Mouse (Mus musculus): ENCODE results near the gene Stat1.
A peak's percentile ranks its signal among the peaks of the same experiment; 100 is the strongest.

Gene Stat1

GRCm38 (mm10) chr1:52133254-52133653 is 14.0 kb downstream of the Stat1 start:
- DNase-seq = no peak

- DNase-seq = no peak
Measured at GRCm38 (mm10) chr1:52137292-52137691, 18.1 kb downstream of the Stat1 start.

DNA sequence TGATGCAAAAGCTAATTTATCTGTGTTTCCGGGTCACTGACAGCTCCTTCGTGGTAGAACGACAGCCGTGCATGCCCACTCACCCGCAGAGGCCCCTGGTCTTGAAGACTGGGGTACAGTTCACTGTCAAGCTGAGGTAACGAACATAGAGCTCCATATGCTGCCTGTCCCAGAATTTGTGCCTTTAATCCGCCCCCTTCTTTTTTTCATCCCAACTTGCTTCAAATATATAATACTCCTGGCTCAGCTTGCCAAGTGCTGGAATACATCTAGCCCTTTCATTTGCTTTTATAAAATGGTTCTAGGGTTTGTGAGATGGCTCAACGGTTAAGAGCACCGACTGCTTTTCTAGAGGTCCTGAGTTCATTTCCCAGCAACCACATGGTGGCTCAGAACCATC is 21.3 kb downstream of the Stat1 start:
- DNase-seq = no peak

DNA sequence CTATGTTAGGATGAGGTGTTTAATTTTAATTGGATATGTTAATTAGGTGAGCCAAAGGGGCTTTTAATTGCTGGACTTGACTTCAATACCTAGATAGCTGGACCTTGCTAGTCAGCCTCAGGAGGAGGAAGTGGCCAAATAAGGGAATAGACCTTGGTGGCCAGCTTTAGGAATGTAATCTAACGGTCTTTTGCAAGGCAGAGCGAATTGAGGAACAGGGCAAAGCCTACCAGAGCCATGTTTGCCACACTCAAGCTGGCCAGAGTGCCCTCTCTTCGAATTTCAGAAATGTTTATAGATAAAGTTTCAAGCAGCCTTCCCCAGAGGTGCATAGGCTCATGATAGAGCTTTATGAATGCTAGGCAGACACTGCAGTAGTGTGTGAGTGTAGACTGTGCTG is 22.2 kb downstream of the Stat1 start:
- DNase-seq = no peak

DNA sequence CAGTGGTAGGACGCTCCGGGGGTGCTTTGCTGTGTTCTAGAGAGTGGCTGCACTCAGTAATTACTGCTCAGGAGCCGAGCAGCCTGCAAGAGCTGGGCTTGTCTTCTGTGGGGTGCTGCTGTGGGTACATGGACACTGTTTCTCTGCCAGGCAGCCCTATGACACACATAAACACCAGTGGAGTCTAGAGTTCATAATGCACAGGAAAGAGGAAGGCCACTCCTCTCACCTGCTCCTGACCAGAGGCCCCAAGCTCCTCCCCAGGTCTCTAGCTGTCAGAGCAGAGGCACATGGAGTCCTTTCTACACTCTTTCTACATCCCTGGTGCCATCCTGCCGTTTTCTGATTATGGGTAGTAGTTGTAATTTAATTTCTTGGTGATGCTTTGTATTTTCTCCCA is 22.9 kb downstream of the Stat1 start:
- no peak for DNase-seq

GRCm38 (mm10) chr1:52143191-52143590 is 24.0 kb downstream of the Stat1 start:
- no peak for DNase-seq

DNA sequence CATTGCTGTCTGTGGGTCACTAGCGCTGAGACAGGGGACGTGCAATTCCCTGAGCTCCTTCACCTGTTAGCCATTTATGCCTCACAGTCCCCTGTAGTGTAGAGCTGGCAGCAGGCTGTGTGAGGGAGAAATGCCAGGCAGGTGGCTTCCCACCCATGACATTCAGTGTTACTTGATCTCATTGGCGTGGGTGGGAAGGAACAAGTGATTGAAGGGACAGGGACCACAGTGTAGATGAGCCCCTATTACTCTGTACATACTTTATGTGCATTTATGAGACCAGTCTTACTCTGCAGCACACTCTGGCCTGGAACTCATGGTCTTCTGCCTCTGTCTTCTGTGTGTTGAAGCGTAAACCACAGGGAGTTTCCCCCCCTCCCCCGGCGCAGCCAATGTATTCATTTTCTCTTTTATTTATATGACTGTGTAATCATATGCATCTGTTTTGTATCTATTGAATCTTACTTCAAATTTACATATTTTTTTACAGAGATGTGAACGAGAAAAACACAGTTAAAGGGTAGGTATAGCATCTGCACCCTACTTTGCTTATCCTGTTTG is 24.4 kb downstream of the Stat1 start:
- peak; percentile 28 to 48 for DNase-seq

- no peak for DNase-seq
Measured at GRCm38 (mm10) chr1:52144907-52145306, 25.7 kb downstream of the Stat1 start.

GRCm38 (mm10) chr1:52146214-52146970 is 27.2 kb downstream of the Stat1 start:
- peak; percentile 35 to 46 for DNase-seq

DNA sequence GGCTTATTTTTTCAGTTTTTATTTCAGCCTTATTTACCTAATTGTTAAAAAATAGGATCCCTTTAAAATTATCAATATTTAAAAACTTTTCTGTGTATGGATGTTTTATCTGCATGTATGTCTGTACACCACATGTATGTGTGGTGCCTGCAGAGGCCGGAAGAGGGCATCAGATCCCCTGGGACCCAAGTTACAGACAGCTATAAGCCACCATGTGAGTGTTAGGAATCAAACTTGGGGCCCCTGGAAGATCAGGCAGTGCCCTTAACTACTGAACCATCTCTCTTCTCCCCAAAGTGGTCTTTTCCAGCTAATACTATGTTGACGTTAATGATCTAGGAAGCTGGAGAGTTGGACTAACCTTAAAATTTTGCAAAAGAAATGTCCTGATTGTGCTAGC is 28.2 kb downstream of the Stat1 start:
- no peak for DNase-seq

GRCm38 (mm10) chr1:52148178-52148577 is 28.9 kb downstream of the Stat1 start:
- DNase-seq = no peak

DNA sequence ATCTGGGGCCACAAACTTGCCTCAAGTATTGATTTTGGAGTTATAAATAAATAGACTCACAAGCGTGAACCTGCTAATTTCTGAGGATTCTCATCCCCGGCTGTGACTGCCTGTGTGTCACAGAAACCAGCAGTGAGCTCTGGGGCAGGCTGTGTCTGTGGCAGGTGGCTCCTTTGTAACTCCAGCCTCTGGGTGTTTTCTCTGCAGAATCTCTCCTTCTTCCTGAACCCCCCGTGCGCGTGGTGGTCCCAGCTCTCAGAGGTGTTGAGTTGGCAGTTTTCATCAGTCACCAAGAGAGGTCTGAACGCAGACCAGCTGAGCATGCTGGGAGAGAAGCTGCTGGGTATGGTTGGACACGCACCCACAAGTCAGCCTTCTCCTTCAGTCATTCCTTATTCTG is 29.5 kb downstream of the Stat1 start:
- no peak for DNase-seq

- DNase-seq = no peak
Measured at GRCm38 (mm10) chr1:52149934-52150346, 30.7 kb downstream of the Stat1 start.

DNA sequence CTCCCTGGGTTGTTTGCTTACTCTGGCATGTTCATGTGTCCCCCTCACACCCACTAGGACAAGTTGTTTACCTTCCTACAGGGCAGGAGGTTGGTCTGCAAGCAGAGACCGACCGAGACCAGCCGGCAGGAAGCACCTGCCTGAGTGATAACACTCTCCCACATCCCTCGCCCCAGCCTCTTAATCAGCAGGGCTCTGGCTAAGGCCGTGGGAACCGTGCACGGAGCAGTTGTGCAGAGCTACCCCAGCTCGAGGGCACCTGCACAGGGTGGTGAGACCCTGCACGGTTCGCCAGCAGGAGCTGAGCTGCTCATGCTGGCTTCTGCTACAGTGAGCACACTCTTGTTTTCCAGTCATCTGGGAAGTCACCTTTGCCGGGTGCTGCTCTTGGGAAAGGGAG is 31.4 kb downstream of the Stat1 start:
- DNase-seq = no peak

GRCm38 (mm10) chr1:52151166-52151565 is 31.9 kb downstream of the Stat1 start:
- DNase-seq = no peak

DNA sequence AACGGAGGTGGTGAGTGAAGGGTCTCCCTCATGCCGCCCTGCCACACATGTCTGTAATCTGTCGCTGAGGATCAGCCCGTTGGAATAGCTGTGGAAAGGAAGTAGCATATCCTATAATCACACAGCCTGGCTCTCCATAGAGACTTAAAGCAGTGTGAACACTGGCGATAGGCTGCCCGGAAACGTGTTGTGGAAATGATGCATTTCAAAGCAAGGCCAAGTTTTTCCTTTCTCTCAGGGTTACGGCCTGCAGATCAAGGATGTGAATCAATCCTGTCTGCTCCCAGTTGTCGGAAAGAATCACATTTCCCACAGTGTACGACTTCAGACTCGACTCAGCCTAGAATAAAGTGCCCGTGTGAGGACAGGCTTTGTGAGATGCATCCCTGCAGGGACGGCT is 33.1 kb downstream of the Stat1 start:
- no peak for DNase-seq

DNA sequence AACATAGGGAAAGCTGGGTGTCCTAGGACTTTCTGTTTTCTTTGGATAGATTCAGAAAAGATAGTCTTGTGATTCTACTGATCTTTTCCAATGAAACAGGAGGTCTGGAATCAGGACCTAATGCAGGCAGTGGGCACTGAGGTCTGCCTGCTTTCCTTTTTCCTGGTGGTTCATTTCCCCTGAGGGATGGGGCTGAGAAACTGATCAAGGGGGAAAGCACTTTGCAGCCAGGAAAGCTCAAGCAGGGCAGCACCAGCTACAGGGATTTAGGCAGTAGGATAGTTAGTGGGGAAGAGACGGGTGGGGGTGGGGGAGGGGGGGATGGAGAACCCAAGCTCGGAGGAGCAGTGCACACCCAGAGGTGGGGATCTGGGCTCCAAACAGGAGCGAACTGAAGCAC is 33.7 kb downstream of the Stat1 start:
- DNase-seq = no peak

GRCm38 (mm10) chr1:52154890-52155289 is 35.6 kb downstream of the Stat1 start:
- DNase-seq = no peak

DNA sequence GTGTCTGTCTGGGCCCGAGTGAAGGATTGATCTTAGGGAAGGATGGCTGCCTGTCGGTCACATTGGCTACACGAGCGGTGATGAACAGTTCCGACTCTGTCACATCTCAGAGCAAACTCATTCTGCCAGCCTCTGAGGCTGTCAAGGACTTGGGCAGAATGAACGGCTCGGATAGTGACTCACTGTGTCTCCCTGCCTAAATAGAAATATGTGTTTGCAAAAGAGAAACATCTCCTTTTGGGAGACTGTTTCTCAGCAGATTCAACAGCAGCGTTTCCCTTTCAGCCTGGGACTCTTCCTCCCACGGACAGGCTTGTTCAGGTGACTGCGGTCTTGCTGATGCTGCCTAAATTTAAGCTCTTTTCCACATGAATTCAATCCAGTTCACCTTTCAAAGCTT is 37.1 kb downstream of the Stat1 start:
- DNase-seq = no peak

- DNase-seq = no peak
Measured at GRCm38 (mm10) chr1:52158040-52158439, 38.8 kb downstream of the Stat1 start.

DNA sequence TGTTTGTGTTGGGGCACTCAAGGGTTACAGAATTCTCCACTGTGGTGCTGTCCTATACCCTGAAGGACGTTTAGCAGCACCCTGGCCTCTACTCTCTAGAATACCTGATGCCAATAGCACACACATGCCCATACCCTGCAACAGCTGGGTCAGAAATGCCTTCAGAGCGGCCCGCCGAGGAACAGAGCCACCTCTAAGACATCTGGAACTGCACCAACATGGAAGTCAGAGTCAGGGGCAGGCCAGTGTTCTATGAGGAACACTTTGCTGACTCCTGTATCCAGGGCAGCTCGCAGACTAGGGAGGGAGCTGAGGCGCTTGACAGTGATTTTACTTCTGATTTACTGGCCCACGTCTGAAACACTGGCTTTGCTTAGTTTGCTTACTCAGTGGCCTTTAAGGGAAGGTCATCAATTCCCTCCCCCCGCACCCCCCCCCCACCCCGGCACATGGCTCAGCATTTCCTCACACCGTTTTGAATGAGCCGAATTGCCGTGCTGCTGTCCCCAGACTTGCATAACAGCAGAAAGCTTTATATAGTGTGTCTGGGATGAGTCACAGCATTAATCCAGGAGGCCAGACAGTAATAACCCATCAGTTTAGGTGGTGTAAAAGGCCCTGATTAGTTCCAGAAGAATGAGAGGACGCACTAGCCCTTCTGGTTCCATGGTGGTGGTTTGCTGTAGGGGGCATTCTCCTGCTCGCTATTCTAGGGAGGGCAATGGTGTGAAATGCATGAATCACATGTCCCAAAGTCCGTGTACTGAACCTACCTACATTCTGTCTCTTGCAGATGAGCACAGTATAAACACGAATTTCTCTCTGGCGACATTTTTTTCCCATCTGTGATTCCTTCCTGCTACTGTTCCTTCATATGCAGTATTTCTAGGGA is 39.5 kb downstream of the Stat1 start:
- no peak for DNase-seq

- no peak for DNase-seq
Measured at GRCm38 (mm10) chr1:52161151-52161550, 41.9 kb downstream of the Stat1 start.

DNA sequence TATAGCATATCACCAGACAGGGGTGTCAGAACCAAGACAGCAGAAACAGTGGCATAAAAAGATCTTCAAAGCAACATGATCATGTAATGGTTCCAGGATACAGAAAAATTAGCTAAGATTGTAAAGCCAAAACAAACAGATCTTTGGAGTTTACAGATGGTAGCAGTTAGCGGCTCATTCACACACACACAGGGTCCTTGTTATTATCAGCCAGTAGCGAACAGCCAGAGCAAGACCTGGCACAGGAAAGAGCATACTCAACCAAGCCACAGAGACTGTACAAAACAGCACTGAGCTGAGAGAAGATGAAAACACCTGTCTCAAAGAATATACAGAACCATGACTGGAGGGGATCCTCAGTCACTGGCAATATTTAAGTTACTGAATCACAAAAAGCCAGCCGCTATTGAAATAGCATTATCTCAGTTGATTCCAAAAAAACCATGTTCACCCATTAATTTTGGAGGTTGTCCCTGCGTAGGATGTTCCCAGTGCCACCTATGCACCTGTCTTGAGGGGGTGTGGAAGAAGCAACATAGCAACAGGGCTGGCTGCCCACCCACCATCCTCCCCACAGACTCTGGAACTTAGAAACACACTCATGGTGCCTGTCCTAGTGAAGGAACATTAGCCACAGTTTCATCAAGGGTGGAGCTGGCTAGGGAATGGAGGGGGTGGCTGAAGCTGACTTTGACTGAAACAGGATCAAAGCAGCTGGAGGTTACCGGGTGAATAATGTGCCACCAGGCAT is 44.6 kb downstream of the Stat1 start:
- DNase-seq = no peak
